Mouse (Mus musculus) B cell, adult 62 days (primary cell): Measurements from ENCODE around the gene Zfp414. TPM values are rescaled to one million over a fixed set of nuclear protein-coding genes. Genes with fewer than 3 reads are reported as not detected.

Source experiments
- total RNA-seq: library from RNA; stranded (reverse); gene quantifications from 4 replicates; pipeline ENCODE4 v1.2.4, GENCODE M21; 2023

The Zfp414 gene
- total RNA-seq, result 34.4 to 37.6 TPM (median 36.0 TPM) in 4 replicates

DNA sequence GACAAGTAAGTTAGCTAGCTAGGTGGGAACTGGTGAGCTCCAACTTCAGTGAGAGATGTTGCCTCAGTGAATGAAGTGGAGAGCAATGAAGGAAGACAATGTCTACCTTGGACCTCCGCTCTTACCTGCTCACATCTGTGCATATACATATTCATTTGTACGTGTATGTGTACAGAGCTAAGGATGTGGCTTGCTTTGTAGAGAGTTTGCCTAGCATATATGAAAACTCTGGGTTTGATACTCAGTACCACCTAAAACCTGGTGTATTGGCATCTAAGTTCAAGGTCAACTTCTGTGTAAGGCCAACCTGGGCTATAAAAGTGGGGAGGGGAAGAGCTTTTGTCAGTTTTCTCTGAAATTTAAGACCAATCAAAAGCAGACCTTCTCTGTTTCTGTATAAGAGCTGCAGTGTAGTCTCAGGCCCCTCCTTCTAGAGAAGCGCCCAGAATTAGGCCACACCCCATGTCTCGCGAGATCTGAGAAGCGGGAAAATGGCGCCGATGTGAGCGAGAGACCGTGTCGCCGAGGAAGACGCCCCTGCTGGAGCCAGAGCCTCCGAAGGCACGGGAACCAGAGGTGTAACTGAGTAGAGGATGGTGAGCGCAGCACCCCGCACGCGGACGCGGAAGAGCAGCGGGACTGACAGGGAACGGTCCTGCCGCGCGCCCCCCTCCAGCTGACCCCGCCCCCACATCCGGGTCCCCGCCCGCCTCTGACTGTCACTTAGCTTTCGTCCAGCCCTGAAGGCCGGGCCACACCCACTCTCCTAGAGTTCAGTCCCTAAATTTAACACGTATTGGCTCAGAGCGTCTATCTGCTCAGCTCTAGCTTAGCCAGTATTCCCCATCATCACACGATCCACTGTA, at the start of gene Zfp414:
Gene Zfp414, plus strand, starts transcription at position 470 of the 866 bp plus-strand sequence.

DNA sequence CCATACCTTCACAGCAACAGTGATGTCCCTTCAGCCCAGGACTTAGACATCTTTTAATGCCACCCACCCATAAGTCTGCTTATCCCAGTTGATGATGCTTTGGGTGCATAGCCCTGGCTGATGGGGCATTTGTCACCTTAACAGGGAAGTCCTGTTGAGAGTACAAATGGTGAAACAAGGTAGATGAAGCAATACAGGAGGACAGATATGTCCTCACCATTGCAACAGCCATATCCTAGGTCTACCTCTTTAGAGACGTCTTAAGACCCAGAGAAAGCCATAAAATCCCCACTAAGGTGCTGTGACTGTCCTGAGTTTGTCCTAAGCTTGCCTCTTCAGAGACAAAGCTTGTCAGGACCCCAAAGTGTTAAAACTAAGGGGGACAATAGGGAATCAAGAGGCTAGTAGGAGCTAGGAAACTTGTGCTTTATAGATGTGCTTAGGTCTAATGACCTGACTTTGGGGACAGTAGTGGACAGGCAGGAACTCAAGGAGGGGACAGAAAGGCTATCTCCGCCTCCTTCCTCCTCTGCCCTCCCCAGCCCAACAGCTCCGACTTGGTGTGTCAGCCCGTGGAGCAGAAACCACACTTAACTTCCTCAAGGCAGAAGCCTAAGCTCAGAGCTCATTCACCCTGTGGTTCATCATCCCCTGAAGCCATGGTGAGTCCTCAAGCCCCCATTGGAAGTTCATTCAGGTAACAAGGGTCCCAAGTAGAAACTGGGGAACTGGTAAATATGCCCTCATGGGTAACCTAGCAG, 8.8 kb downstream of the Zfp414 start, which contains the start of gene Pram1:
Gene Pram1, plus strand, starts transcription at position 541 of the 761 bp plus-strand sequence.

Other genes starting within 250 kb of the Zfp414 start
- gene Zfp101, start 234.4 kb upstream of the Zfp414 start, total RNA-seq, result 6.3 to 8.7 TPM (median 7.2 TPM) in 4 replicates
- not detected in 4 replicates for gene Actl9, start 196.2 kb upstream of the Zfp414 start, total RNA-seq
- 70.9 to 86.1 TPM (median 78.6 TPM) in 4 replicates for gene Adamts10, start 104.9 kb upstream of the Zfp414 start, total RNA-seq
- gene Myo1f, start 73.4 kb upstream of the Zfp414 start, total RNA-seq, result 17.6 to 26.2 TPM (median 20.6 TPM) in 4 replicates
- gene Pram1, start 9.0 kb downstream of the Zfp414 start, total RNA-seq, result 0.91 to 3.0 TPM (median 2.3 TPM) in 3 of 4 replicates, not detected in the other
- 368 to 402 TPM (median 383 TPM) in 4 replicates for gene Hnrnpm, start 57.8 kb downstream of the Zfp414 start, total RNA-seq
- 42.0 to 48.3 TPM (median 44.9 TPM) in 4 replicates for gene March2, start 89.6 kb downstream of the Zfp414 start, total RNA-seq
- gene Rab11b, start 131.4 kb downstream of the Zfp414 start, total RNA-seq, result 193 to 221 TPM (median 217 TPM) in 4 replicates
- 0.42 to 0.43 TPM in 2 of 4 replicates, not detected in the others for gene Angptl4, start 152.7 kb downstream of the Zfp414 start, total RNA-seq
- 1.8 to 3.6 TPM (median 2.5 TPM) in 4 replicates for gene Kank3, start 181.4 kb downstream of the Zfp414 start, total RNA-seq
- 3,326 to 3,462 TPM (median 3,401 TPM) in 4 replicates for gene Rps28, start 195.5 kb downstream of the Zfp414 start, total RNA-seq
- gene Ndufa7, start 195.5 kb downstream of the Zfp414 start, total RNA-seq, result 142 to 168 TPM (median 145 TPM) in 4 replicates
- gene Cd320, start 214.0 kb downstream of the Zfp414 start, total RNA-seq, result 3.6 to 7.8 TPM (median 5.2 TPM) in 4 replicates
- gene Gm7029, start 244.7 kb downstream of the Zfp414 start, total RNA-seq, result not detected in 4 replicates